Mouse (Mus musculus) G1E (cell line): Measurements from ENCODE around the gene Lhx2. TPM values are rescaled to one million over a fixed set of nuclear protein-coding genes. Genes with fewer than 3 reads are reported as not detected.
A peak's percentile ranks its signal among the peaks of the same experiment; 100 is the strongest.

Source experiments
- ATAC-seq: 2 replicates; pipeline ENCODE4 v1.8.0; 2016; ENCODE audit warnings: mild to moderate bottlenecking; ENCODE audit not compliant: insufficient number of reproducible peaks, poor library complexity, low FRiP score, severe bottlenecking; ENCODE audit errors: extremely low read depth
- DNase-seq: peaks from one replicate; pipeline ENCODE4 v3.0.0; 2012; ENCODE audit warnings: low spot score
- H3K27me3 ChIP-seq: 2 replicates; pipeline ENCODE4 v1.6.1; 2012; ENCODE audit warnings: mild to moderate bottlenecking, low read length, inconsistent platforms; ENCODE audit not compliant: insufficient read depth
- H3K36me3 ChIP-seq: replicated peaks from 2 replicates; pipeline ENCODE3; 2012; ENCODE audit warnings: mild to moderate bottlenecking, inconsistent platforms
- H3K4me1 ChIP-seq: 2 replicates; pipeline ENCODE4 v1.6.1; 2012; ENCODE audit warnings: low read depth, low read length, inconsistent platforms, mixed read lengths; ENCODE audit not compliant: insufficient read depth
- H3K4me3 ChIP-seq: 2 replicates; pipeline ENCODE4 v1.5.1; 2012; ENCODE audit warnings: low read depth, mild to moderate bottlenecking, inconsistent platforms, low read length, moderate library complexity, mixed read lengths
- H3K9me3 ChIP-seq: replicated peaks from 2 replicates; pipeline ENCODE4 v1.6.1; 2012; ENCODE audit warnings: inconsistent platforms
- CTCF ChIP-seq: IDR thresholded peaks from 2 replicates; pipeline ENCODE4 v1.5.1; 2012; ENCODE audit warnings: low read depth, low read length, inconsistent platforms, mixed read lengths
- GATA1 ChIP-seq: IDR thresholded peaks from 2 replicates; pipeline ENCODE4 v1.6.1; 2012; ENCODE audit warnings: borderline replicate concordance, low read length, inconsistent platforms, mixed read lengths
- GATA2 ChIP-seq: IDR thresholded peaks from 2 replicates; pipeline ENCODE4 v1.6.1; 2012; ENCODE audit warnings: low read depth, low read length, inconsistent platforms, borderline replicate concordance
- POLR2AphosphoS5 ChIP-seq: IDR thresholded peaks from 2 replicates; pipeline ENCODE4 v1.6.1; 2012; ENCODE audit warnings: low read depth, low read length, inconsistent platforms; ENCODE audit not compliant: insufficient replicate concordance
- TAL1 ChIP-seq: conservative IDR thresholded peaks from 2 replicates; pipeline ENCODE4 v1.6.1; 2012; ENCODE audit warnings: low read depth, low read length, inconsistent platforms, mixed read lengths
- polyA plus RNA-seq: library from polyadenylated mRNA; stranded (reverse); fragments of >175 nt; gene quantifications from 2 replicates; pipeline ENCODE4 v1.2.3, GENCODE M21; 2012
- total RNA-seq, 2 experiments: library from RNA; stranded (forward) in 1 of 2; stranded (reverse) in 1 of 2; fragments of 200-1000 nt in 1 of 2; fragments of >200 nt in 1 of 2; fragmentation: Nextera tagmentation in 1 of 2; gene quantifications; 2 replicates each; pipeline ENCODE4 v1.2.3; 2014 to 2017

Gene Lhx2
- total and polyA plus RNA-seq, 3 experiments: 0.05 TPM; not detected in 1

DNA sequence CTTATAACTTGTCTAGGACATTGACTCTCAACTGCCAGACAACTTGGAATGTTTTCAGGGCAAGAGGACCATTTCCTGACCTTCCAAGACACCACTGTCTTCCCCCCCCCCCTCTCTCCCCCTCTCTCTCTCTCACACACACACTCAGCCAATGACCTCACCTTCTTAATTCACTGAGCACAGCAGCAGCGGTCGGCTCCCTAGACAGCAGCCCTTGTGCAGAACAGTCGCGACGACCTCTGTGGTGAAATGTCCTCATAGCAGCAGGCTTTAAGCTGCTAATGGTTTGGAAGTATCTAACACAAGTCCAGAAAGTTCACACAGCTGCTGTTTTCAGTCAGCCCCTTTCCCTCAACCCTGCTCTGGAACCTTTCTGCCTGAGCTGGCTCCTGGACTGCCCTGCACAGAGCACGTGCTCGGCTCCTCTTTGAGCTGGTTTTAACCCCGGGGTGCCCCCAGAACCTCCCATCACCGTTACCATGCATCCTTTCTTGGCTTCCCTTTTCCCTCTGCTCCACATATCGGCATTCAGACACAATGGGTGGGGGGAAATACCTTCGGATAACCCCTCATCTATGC is 73.6 kb downstream of the Lhx2 start:
- H3K4me1 ChIP-seq: no peaks in the 10 kb centered on the region; the same call in 1 of the 2 replicates
- TF ChIP-seq TAL1 (no peak), GATA2 (no peak), CTCF (no peak), GATA1 (no peak), POLR2AphosphoS5 (no peak)
- H3K4me3 ChIP-seq: no peak overlapping the region
- no peak for DNase-seq
- no peaks in the 10 kb centered on the region for H3K36me3 ChIP-seq
- H3K9me3 ChIP-seq: no peaks in the 10 kb centered on the region
- no peak for ATAC-seq
- peaks cover 32% of the 10 kb centered on the region for H3K27me3 ChIP-seq

DNA sequence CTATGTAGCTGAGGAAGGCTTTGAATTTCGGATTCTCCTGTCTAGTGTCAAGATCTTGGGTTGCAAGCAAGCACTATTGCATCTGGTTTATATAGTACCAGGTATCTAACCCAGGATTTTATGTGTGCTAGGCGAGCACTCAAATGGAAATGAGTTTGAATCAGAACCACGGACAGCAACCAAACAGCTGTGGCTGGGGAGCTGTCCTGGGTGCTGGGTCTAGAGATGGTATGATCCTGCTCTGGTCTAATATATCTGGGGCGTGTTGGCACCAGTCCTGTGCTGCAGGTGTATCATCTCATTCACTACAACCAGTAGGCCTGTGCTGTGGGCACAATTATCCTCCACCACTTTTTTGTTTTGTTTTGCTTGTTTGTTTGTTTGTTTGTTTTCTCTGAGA is 78.9 kb downstream of the Lhx2 start:
- DNase-seq: peak; percentile 27
- no peaks in the 10 kb centered on the region for H3K4me1 ChIP-seq
- ATAC-seq: no peak
- no peaks in the 10 kb centered on the region for H3K36me3 ChIP-seq
- H3K27me3 ChIP-seq: peaks cover 34% of the 10 kb centered on the region
- TF ChIP-seq CTCF: no peak
- no peak for TF ChIP-seq GATA2
- no peaks in the 10 kb centered on the region for H3K9me3 ChIP-seq
- no peak overlapping the region for H3K4me3 ChIP-seq

Other genes with a start within 250 kb of the Lhx2 start
- 64.9 and 78.7 TPM in 2 replicates for gene Dennd1a, start 51.9 kb upstream of the Lhx2 start, total RNA-seq (2014; fragmentation: Nextera tagmentation)
- gene Dennd1a, start 51.9 kb upstream of the Lhx2 start, total RNA-seq (2017): 24.2 and 25.5 TPM in 2 replicates
- gene Dennd1a, start 51.9 kb upstream of the Lhx2 start, polyA plus RNA-seq: 71.0 and 80.8 TPM in 2 replicates
- 180 and 210 TPM in 2 replicates for gene Nek6, start 172.4 kb downstream of the Lhx2 start, total RNA-seq (2014; fragmentation: Nextera tagmentation)
- 95.8 and 98.6 TPM in 2 replicates for gene Nek6, start 172.4 kb downstream of the Lhx2 start, total RNA-seq (2017)
- 113 and 162 TPM in 2 replicates for gene Nek6, start 172.4 kb downstream of the Lhx2 start, polyA plus RNA-seq